Mouse (Mus musculus) midbrain, embryonic 11.5 days (tissue): Measurements from ENCODE around the gene Rad51. TPM values are rescaled to one million over a fixed set of nuclear protein-coding genes. Genes with fewer than 3 reads are reported as not detected.

Experiments
- ATAC-seq: fragments of 200-750 bp; cut with Nextera tagmentation; 2 replicates; pipeline ENCODE4 v1.8.0; 2017; ENCODE audit warnings: moderate TSS enrichment, moderate library complexity; ENCODE audit not compliant: low FRiP score
- DNase-seq: peaks from one replicate; pipeline ENCODE4 v3.0.0; 2015; ENCODE audit warnings: low spot score; ENCODE audit errors: missing footprints
- H3K27ac ChIP-seq: fragments of 300-500 bp; sonication (generic); 2 replicates; pipeline ENCODE4 v1.5.1; 2014; ENCODE audit warnings: low read depth, low read length
- H3K27me3 ChIP-seq: fragments of 300-500 bp; sonication (generic); 2 replicates; pipeline ENCODE4 v1.6.1; 2014; ENCODE audit warnings: mild to moderate bottlenecking, low read length, moderate library complexity, mixed read lengths; ENCODE audit not compliant: control insufficient read depth, insufficient read depth
- H3K36me3 ChIP-seq: fragments of 300-500 bp; sonication (generic); 2 replicates; pipeline ENCODE4 v1.6.1; 2014; ENCODE audit warnings: mild to moderate bottlenecking, low read length, moderate library complexity, mixed read lengths; ENCODE audit not compliant: control insufficient read depth, insufficient read depth
- H3K4me1 ChIP-seq: fragments of 300-500 bp; sonication (generic); 2 replicates; pipeline ENCODE4 v1.6.1; 2014; ENCODE audit warnings: low read length; ENCODE audit not compliant: control insufficient read depth, insufficient read depth
- H3K4me2 ChIP-seq: fragments of 300-500 bp; sonication (generic); 2 replicates; pipeline ENCODE4 v1.6.1; 2014; ENCODE audit warnings: mild to moderate bottlenecking, moderate library complexity
- H3K4me3 ChIP-seq: fragments of 300-500 bp; sonication (generic); 2 replicates; pipeline ENCODE4 v1.5.1; 2014; ENCODE audit warnings: low read depth, low read length
- H3K9ac ChIP-seq: fragments of 300-500 bp; sonication (generic); 2 replicates; pipeline ENCODE4 v1.6.1; 2014; ENCODE audit warnings: low read length
- H3K9me3 ChIP-seq: fragments of 300-500 bp; sonication (generic); 2 replicates; pipeline ENCODE4 v1.6.1; 2016; ENCODE audit warnings: low read length; ENCODE audit not compliant: control insufficient read depth
- WGBS: fragments of 180-500 bp; shearing (Covaris S2); extraction: QIAGEN DNeasy Blood & Tissue Kit; methylation state at CpG from one replicate; pipeline ENCODE4 v1.1.7; 2014; 5-methylcytosine and 5-hydroxymethylcytosine counted together
- polyA plus RNA-seq: library from polyadenylated mRNA; unstranded; fragments of >200 nt; fragmentation: Nextera tagmentation; extraction: Ambion mirVana; gene quantifications from 2 replicates; pipeline ENCODE4 v1.2.1, GENCODE M21; 2014

Gene Rad51
- polyA plus RNA-seq, 1 experiment from 2014 or later = 76.9 TPM

- H3K9ac ChIP-seq = no peak overlapping the region
- H3K27ac ChIP-seq = no peak overlapping the region
- H3K9me3 ChIP-seq = no peaks in the 10 kb centered on the region
- DNase-seq (peak; percentile 53), ATAC-seq (no peak)
- no peaks in the 10 kb centered on the region for H3K27me3 ChIP-seq
- H3K4me3 ChIP-seq = no peak overlapping the region
- H3K36me3 ChIP-seq = no peaks in the 10 kb centered on the region; the same call in 1 of the 2 replicates
- 76% methylated on average over 7 of the region's 7 CpGs for WGBS
- H3K4me2 ChIP-seq = no peak overlapping the region
- H3K4me1 ChIP-seq = no peaks in the 10 kb centered on the region
Measured at GRCm38 (mm10) chr2:119182914-119183313, 70.3 kb downstream of the Rad51 start.

GRCm38 (mm10) chr2:119189029-119189710 lies 76.6 kb downstream of the Rad51 start:
- WGBS = 10% methylated on average over 15 of the region's 15 CpGs

GRCm38 (mm10) chr2:119190969-119191368 lies 78.4 kb downstream of the Rad51 start:
- H3K4me3 ChIP-seq = no peak overlapping the region
- no peak overlapping the region for H3K9ac ChIP-seq
- no peaks in the 10 kb centered on the region for H3K36me3 ChIP-seq
- 84% methylated on average over 5 of the region's 5 CpGs for WGBS
- no peak overlapping the region for H3K27ac ChIP-seq
- no peaks in the 10 kb centered on the region for H3K27me3 ChIP-seq
- no peaks in the 10 kb centered on the region for H3K9me3 ChIP-seq
- ATAC-seq = no peak
- 0 out of 2 replicates have a peak, but pooled peaks cover 2% of the 10 kb centered on the region for H3K4me1 ChIP-seq
- no peak overlapping the region for H3K4me2 ChIP-seq
- DNase-seq = peak; percentile 51

More at GRCm38 (mm10) chr2:119189029-119189710, 76.6 kb downstream of the Rad51 start:
- Histone ChIP-seq H3K4me2 (peak overlapping the region; percentile 40), H3K4me1 (0 out of 2 replicates have a peak, but pooled peaks cover 2% of the 10 kb centered on the region), H3K36me3 (no peaks in the 10 kb centered on the region), H3K9me3 (no peaks in the 10 kb centered on the region), H3K27ac (no peak overlapping the region), H3K9ac (no peak overlapping the region), H3K27me3 (no peaks in the 10 kb centered on the region), H3K4me3 (peak overlapping the region; percentile 6; the same call in 1 of the 2 replicates)
- ATAC-seq = peak; percentile 84
- DNase-seq = peak; percentile 98

GRCm38 (mm10) chr2:119194140-119194539 lies 81.5 kb downstream of the Rad51 start:
- Histone ChIP-seq H3K4me3 (no peak overlapping the region), H3K4me2 (no peak overlapping the region), H3K27ac (no peak overlapping the region), H3K9ac (no peak overlapping the region), H3K9me3 (no peaks in the 10 kb centered on the region), H3K4me1 (0 out of 2 replicates have a peak, but pooled peaks cover 2% of the 10 kb centered on the region), H3K27me3 (no peaks in the 10 kb centered on the region), H3K36me3 (no peaks in the 10 kb centered on the region)
- no peak for ATAC-seq
- WGBS = 87% methylated on average over 5 of the region's 5 CpGs
- peak; percentile 61 for DNase-seq

GRCm38 (mm10) chr2:119196316-119197108 lies 83.9 kb downstream of the Rad51 start:
- H3K4me2 ChIP-seq = no peak overlapping the region
- no peak overlapping the region for H3K4me3 ChIP-seq
- H3K36me3 ChIP-seq = no peaks in the 10 kb centered on the region
- no peak overlapping the region for H3K9ac ChIP-seq
- H3K9me3 ChIP-seq = no peaks in the 10 kb centered on the region
- WGBS = 34% methylated on average over 4 of the region's 4 CpGs
- H3K4me1 ChIP-seq = no peaks in the 10 kb centered on the region
- DNase-seq (peak; percentile 69), ATAC-seq (no peak)
- H3K27me3 ChIP-seq = no peaks in the 10 kb centered on the region
- no peak overlapping the region for H3K27ac ChIP-seq

Other genes starting within 250 kb of the Rad51 start
- 1.4 and 1.5 TPM in 2 replicates for gene Bahd1, start 212.4 kb upstream of the Rad51 start, polyA plus RNA-seq
- gene Chst14, start 186.3 kb upstream of the Rad51 start, polyA plus RNA-seq = 17.3 and 19.2 TPM in 2 replicates
- gene Ccdc32, start 83.4 kb upstream of the Rad51 start, polyA plus RNA-seq = 25.0 and 25.6 TPM in 2 replicates
- 7.4 and 7.9 TPM in 2 replicates for gene Rpusd2, start 78.0 kb upstream of the Rad51 start, polyA plus RNA-seq
- gene Knl1, start 65.7 kb upstream of the Rad51 start, polyA plus RNA-seq = 45.5 and 46.4 TPM in 2 replicates
- 41.1 and 46.7 TPM in 2 replicates for gene Rmdn3, start 44.2 kb downstream of the Rad51 start, polyA plus RNA-seq
- gene Gchfr, start 55.0 kb downstream of the Rad51 start, polyA plus RNA-seq = 1.5 and 2.5 TPM in 2 replicates
- 0.15 and 0.20 TPM in 2 replicates for gene Gm14137, start 61.7 kb downstream of the Rad51 start, polyA plus RNA-seq
- gene Zfyve19, start 95.8 kb downstream of the Rad51 start, polyA plus RNA-seq = 44.2 and 48.9 TPM in 2 replicates
- gene Dnajc17, start 96.0 kb downstream of the Rad51 start, polyA plus RNA-seq = 22.5 and 25.6 TPM in 2 replicates
- 0.21 TPM in 1 of 2 replicates, not detected in the other for gene Ppp1r14d, start 117.1 kb downstream of the Rad51 start, polyA plus RNA-seq
- gene Spint1, start 124.6 kb downstream of the Rad51 start, polyA plus RNA-seq = 1.1 and 1.2 TPM in 2 replicates
- 1.3 and 2.6 TPM in 2 replicates for gene Rhov, start 158.5 kb downstream of the Rad51 start, polyA plus RNA-seq
- 9.8 and 10.0 TPM in 2 replicates for gene Vps18, start 175.9 kb downstream of the Rad51 start, polyA plus RNA-seq
- 3.1 and 4.0 TPM in 2 replicates for gene Dll4, start 213.0 kb downstream of the Rad51 start, polyA plus RNA-seq
- 0.32 and 0.37 TPM in 2 replicates for gene Chac1, start 238.4 kb downstream of the Rad51 start, polyA plus RNA-seq